Mouse (Mus musculus) lung, postnatal 14 days (tissue): ENCODE data around the gene Aox3.

Experiments
- DNase-seq: peaks from one replicate; pipeline ENCODE4 v3.0.0; 2021

The Aox3 gene

GRCm38 (mm10) chr1:58212805-58213204 lies 99.9 kb downstream of the Aox3 start:
- DNase-seq = no peak

GRCm38 (mm10) chr1:58213838-58214237 lies 100.9 kb downstream of the Aox3 start:
- DNase-seq = no peak

GRCm38 (mm10) chr1:58215353-58215752 lies 102.4 kb downstream of the Aox3 start:
- no peak for DNase-seq

- DNase-seq = no peak
Observed at GRCm38 (mm10) chr1:58215956-58216532, 103.1 kb downstream of the Aox3 start.

GRCm38 (mm10) chr1:58221070-58221469 lies 108.1 kb downstream of the Aox3 start:
- DNase-seq = no peak

GRCm38 (mm10) chr1:58221879-58222278 lies 108.9 kb downstream of the Aox3 start:
- DNase-seq = no peak

- DNase-seq = no peak
Observed at GRCm38 (mm10) chr1:58228086-58228485, 115.2 kb downstream of the Aox3 start.

- no peak for DNase-seq
Observed at GRCm38 (mm10) chr1:58228916-58229315, 116.0 kb downstream of the Aox3 start.

GRCm38 (mm10) chr1:58229774-58230173 lies 116.8 kb downstream of the Aox3 start:
- no peak for DNase-seq

GRCm38 (mm10) chr1:58230542-58230941 lies 117.6 kb downstream of the Aox3 start:
- no peak for DNase-seq

- no peak for DNase-seq
Observed at GRCm38 (mm10) chr1:58235405-58235804, 122.5 kb downstream of the Aox3 start.

GRCm38 (mm10) chr1:58237527-58238299 lies 124.8 kb downstream of the Aox3 start:
- peak; percentile 17 for DNase-seq

GRCm38 (mm10) chr1:58238440-58238839 lies 125.5 kb downstream of the Aox3 start:
- no peak for DNase-seq

- DNase-seq = no peak
Observed at GRCm38 (mm10) chr1:58238961-58239360, 126.0 kb downstream of the Aox3 start.

- no peak for DNase-seq
Observed at GRCm38 (mm10) chr1:58240347-58240746, 127.4 kb downstream of the Aox3 start.

GRCm38 (mm10) chr1:58244487-58244886 lies 131.6 kb downstream of the Aox3 start:
- no peak for DNase-seq

- no peak for DNase-seq
Observed at GRCm38 (mm10) chr1:58248518-58248917, 135.6 kb downstream of the Aox3 start.
